ENCODE assay signal across 18 mouse cellular contexts in the genomic region with DNA sequence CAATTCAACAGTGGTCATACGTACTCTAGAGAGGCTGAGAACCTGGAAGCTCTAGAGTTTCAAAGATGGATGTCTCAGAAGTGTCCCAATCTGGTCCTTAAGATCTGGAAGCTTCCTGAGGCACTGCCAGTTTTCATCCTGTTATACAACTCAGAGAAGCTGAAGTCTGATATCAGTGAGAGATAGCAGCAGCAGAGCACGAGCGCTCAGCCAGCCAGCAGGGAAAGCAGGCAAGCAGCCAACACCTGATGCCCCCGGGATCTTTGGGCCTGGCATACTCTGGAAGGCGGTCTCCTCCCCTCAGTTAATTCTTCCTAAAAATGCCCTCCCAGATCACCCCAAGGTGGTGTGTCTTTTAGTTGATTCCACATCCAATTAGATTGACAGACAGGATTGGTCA. TPM values are rescaled to one million over a fixed set of nuclear protein-coding genes. Genes with fewer than 3 reads are reported as not detected.
A peak's percentile ranks its signal among the peaks of the same experiment; 100 is the strongest.
DNase-seq lines count a peak whose midpoint lies in the region; ATAC-seq lines count a peak whose summit lies in the region.
"Had no signal": no experiment of that assay in that cellular context is flagged by ENCODE, and none has a peak within 500 bp of the region (broad histone marks: within the 10 kb centered on the region; RNA-seq: fewer than 3 reads in every experiment).

No protein-coding gene starts in this region.

- peak; percentile 28 for DNase-seq in forebrain, embryonic 14.5 days (ENCODE audit: low spot score)
- DNase-seq in forebrain, embryonic 11.5 days (ENCODE audit: low spot score) = no peak
- peak; percentile 8 to 31 for DNase-seq in kidney, postnatal 36 days
- peak; percentile 35 for DNase-seq in MN1 (ENCODE audit: low spot score)
- DNase-seq in adrenal gland, postnatal 25 days = peak; percentile 14
- DNase-seq in right cerebral cortex, postnatal 36 days (ENCODE audit: low spot score in 2 of 2) = no peak
- DNase-seq: kidney, adult 8-10 months; liver, postnatal 0 days; lung, postnatal 4 days; thymus, adult 2 months had no signal

- no peak overlapping the region for H3K9ac ChIP-seq in forebrain, embryonic 14.5 days (ENCODE audit: low read length)
- H3K9ac ChIP-seq in forebrain, embryonic 11.5 days (ENCODE audit: low read length) = no peak overlapping the region
- no peak overlapping the region for H3K9ac ChIP-seq in kidney, embryonic 14.5 days (ENCODE audit: low read depth, low read length)
- H3K9ac ChIP-seq: heart, embryonic 15.5 days; hindbrain, embryonic 15.5 days; limb, embryonic 15.5 days; liver, postnatal 0 days; midbrain, embryonic 12.5 days had no signal

- no peak overlapping the region for H3K27ac ChIP-seq in forebrain, embryonic 14.5 days (ENCODE audit: low read depth, low read length)
- H3K27ac ChIP-seq in forebrain, embryonic 11.5 days (ENCODE audit: low read depth, low read length) = no peak overlapping the region
- H3K27ac ChIP-seq in kidney, embryonic 14.5 days (ENCODE audit: low read depth, low read length) = no peak overlapping the region
- H3K27ac ChIP-seq: forebrain, embryonic 10.5 days; heart, embryonic 15.5 days; hindbrain, embryonic 15.5 days; left cerebral cortex, adult 2 months; limb, embryonic 15.5 days; midbrain, embryonic 12.5 days had no signal

- ATAC-seq in forebrain, embryonic 14.5 days = no peak
- ATAC-seq in forebrain, embryonic 11.5 days (replicated peaks; ENCODE audit: low FRiP score) = no peak
- no peak for ATAC-seq in kidney, embryonic 14.5 days (ENCODE audit: low FRiP score, low TSS enrichment)
- ATAC-seq: CD4-positive, CD25-positive, alpha-beta regulatory T cell, adult 4 months; liver, postnatal 0 days had no signal

- no peaks in the 10 kb centered on the region for H3K36me3 ChIP-seq in forebrain, embryonic 14.5 days (ENCODE audit: control insufficient read depth, insufficient read depth, low read length)
- no peaks in the 10 kb centered on the region for H3K36me3 ChIP-seq in forebrain, embryonic 11.5 days (ENCODE audit: control insufficient read depth, insufficient read depth, low read length)
- H3K36me3 ChIP-seq in kidney, embryonic 14.5 days (ENCODE audit: control insufficient read depth, insufficient read depth, low read length) = no peaks in the 10 kb centered on the region
- H3K36me3 ChIP-seq: heart, embryonic 15.5 days; hindbrain, embryonic 15.5 days; limb, embryonic 15.5 days; midbrain, embryonic 12.5 days had no signal

- no peaks in the 10 kb centered on the region for H3K27me3 ChIP-seq in forebrain, embryonic 14.5 days (replicated peaks; ENCODE audit: control insufficient read depth, insufficient read depth, low read length)
- H3K27me3 ChIP-seq in forebrain, embryonic 11.5 days (ENCODE audit: control insufficient read depth, insufficient read depth, low read length) = no peaks in the 10 kb centered on the region
- H3K27me3 ChIP-seq in kidney, embryonic 14.5 days (ENCODE audit: control insufficient read depth, insufficient read depth, low read length) = no peaks in the 10 kb centered on the region
- H3K27me3 ChIP-seq: heart, embryonic 15.5 days; hindbrain, embryonic 15.5 days; limb, embryonic 15.5 days; midbrain, embryonic 12.5 days had no signal

- H3K4me2 ChIP-seq in forebrain, embryonic 14.5 days (ENCODE audit: low read length) = no peak overlapping the region
- H3K4me2 ChIP-seq in forebrain, embryonic 11.5 days (ENCODE audit: low read depth, low read length, severe bottlenecking) = no peak overlapping the region
- H3K4me2 ChIP-seq in kidney, embryonic 14.5 days (replicated peaks; ENCODE audit: low read depth, low read length) = no peak overlapping the region
- H3K4me2 ChIP-seq: heart, embryonic 15.5 days; hindbrain, embryonic 15.5 days; limb, embryonic 15.5 days; midbrain, embryonic 12.5 days had no signal

- no peaks in the 10 kb centered on the region for H3K9me3 ChIP-seq in forebrain, embryonic 14.5 days (replicated peaks; ENCODE audit: control insufficient read depth, low read length)
- H3K9me3 ChIP-seq in forebrain, embryonic 11.5 days (ENCODE audit: control insufficient read depth, low read length) = no peaks in the 10 kb centered on the region
- no peaks in the 10 kb centered on the region for H3K9me3 ChIP-seq in kidney, embryonic 14.5 days (ENCODE audit: control insufficient read depth, low read length)
- H3K9me3 ChIP-seq: forebrain, embryonic 10.5 days; heart, embryonic 15.5 days; hindbrain, embryonic 15.5 days; limb, embryonic 15.5 days; midbrain, embryonic 12.5 days had no signal

- no peak overlapping the region for H3K4me3 ChIP-seq in forebrain, embryonic 14.5 days (ENCODE audit: low read depth, low read length)
- H3K4me3 ChIP-seq in forebrain, embryonic 11.5 days (ENCODE audit: low read depth, low read length) = no peak overlapping the region
- no peak overlapping the region for H3K4me3 ChIP-seq in kidney, embryonic 14.5 days (ENCODE audit: low read length)
- H3K4me3 ChIP-seq: forebrain, embryonic 10.5 days; heart, embryonic 15.5 days; hindbrain, embryonic 15.5 days; left cerebral cortex, adult 2 months; limb, embryonic 15.5 days; midbrain, embryonic 12.5 days had no signal

- H3K4me1 ChIP-seq in forebrain, embryonic 14.5 days (ENCODE audit: control insufficient read depth, insufficient read depth, low read length) = peaks cover 13% of the 10 kb centered on the region
- no peaks in the 10 kb centered on the region for H3K4me1 ChIP-seq in forebrain, embryonic 11.5 days (replicated peaks; ENCODE audit: control insufficient read depth, insufficient read depth, low read length)
- 0 out of 2 replicates have a peak, but pooled peaks cover 4% of the 10 kb centered on the region for H3K4me1 ChIP-seq in kidney, embryonic 14.5 days (ENCODE audit: control insufficient read depth, insufficient read depth, low read length)

- 41% methylated on average over 5 of the region's 5 CpGs for WGBS in forebrain, embryonic 14.5 days
- WGBS in forebrain, embryonic 11.5 days = 83% methylated on average over 5 of the region's 5 CpGs
- WGBS in kidney, embryonic 14.5 days = 71% methylated on average over 5 of the region's 5 CpGs

RNA-seq across cellular contexts. Expression of gene Tnrc6c, which starts 13.7 kb away (rescaled TPM):
- 20.0 and 24.5 TPM in 2 replicates for polyA plus RNA-seq in forebrain, embryonic 14.5 days (2014; fragmentation: Nextera tagmentation; extraction: Ambion mirVana)
- polyA plus RNA-seq in forebrain, embryonic 11.5 days (2014; fragmentation: Nextera tagmentation; extraction: Ambion mirVana) = 18.5 and 18.8 TPM in 2 replicates
- polyA plus RNA-seq in kidney, embryonic 14.5 days (2014; fragmentation: Nextera tagmentation; extraction: Ambion mirVana) = 11.5 and 13.2 TPM in 2 replicates
- total RNA-seq in adrenal gland, postnatal 25 days (2021) = 24.1 and 29.4 TPM in 2 replicates

Comparison
In these comparisons a context has a peak if more than half of its experiments do, and no peak if none do; other contexts are left out.
1. DNase-seq: peak in forebrain, embryonic 14.5 days (single experiment), kidney, postnatal 36 days (2 of 2), MN1 (single experiment) and adrenal gland, postnatal 25 days (single experiment); none in forebrain, embryonic 11.5 days (single experiment) and right cerebral cortex, postnatal 36 days (0 of 2).